Mouse (Mus musculus) G1E (cell line): ENCODE measurements around the gene Cstf3.

ENCODE experiments used
- CTCF ChIP-seq: IDR thresholded peaks from 2 replicates; pipeline ENCODE4 v1.5.1; 2012; ENCODE audit warnings: low read depth, low read length, inconsistent platforms, mixed read lengths
- GATA1 ChIP-seq: IDR thresholded peaks from 2 replicates; pipeline ENCODE4 v1.6.1; 2012; ENCODE audit warnings: borderline replicate concordance, low read length, inconsistent platforms, mixed read lengths
- POLR2AphosphoS5 ChIP-seq: IDR thresholded peaks from 2 replicates; pipeline ENCODE4 v1.6.1; 2012; ENCODE audit warnings: low read depth, low read length, inconsistent platforms; ENCODE audit not compliant: insufficient replicate concordance
- TAL1 ChIP-seq: conservative IDR thresholded peaks from 2 replicates; pipeline ENCODE4 v1.6.1; 2012; ENCODE audit warnings: low read depth, low read length, inconsistent platforms, mixed read lengths

- TF ChIP-seq CTCF: no peak
- no peak for TF ChIP-seq GATA1
- TF ChIP-seq POLR2AphosphoS5: no peak
- no peak for TF ChIP-seq TAL1
These were observed 32.6 kb upstream of the Cstf3 start for GRCm38 (mm10) chr2:104557722-104558121.
